Mouse (Mus musculus) CH12.LX (cell line): ENCODE measurements at regions not wholly inside any gene's neighbourhood (a gene's known extent, or its start where the extent isn't known, plus 50 kb on each side); places are given as distances from the start of the nearest gene placed in this dataset.

Source experiments
- DNase-seq: peaks from one replicate; pipeline ENCODE4 v3.0.0-alpha.2; 2013; ENCODE audit errors: extremely low read depth
- H3K27ac ChIP-seq: 2 replicates; pipeline ENCODE4 v1.5.1; 2012; ENCODE audit warnings: low read depth, mild to moderate bottlenecking, control low read depth, moderate library complexity; ENCODE audit not compliant: insufficient read depth
- H3K27me3 ChIP-seq: replicated peaks from 2 replicates; pipeline ENCODE3; 2012; ENCODE audit warnings: inconsistent platforms
- H3K36me3 ChIP-seq, 2 experiments: replicated peaks in 1 of 2; 2 replicates each; pipeline versions ENCODE3 to v1.6.1; 2012; ENCODE audit warnings: inconsistent platforms in 1 of 2, low read length in 1 of 2, mild to moderate bottlenecking in 1 of 2, mixed read lengths in 1 of 2, moderate library complexity in 1 of 2; ENCODE audit not compliant: control insufficient read depth in 1 of 2, insufficient read depth in 1 of 2
- H3K4me1 ChIP-seq, 2 experiments: 2 replicates each; pipeline ENCODE4 v1.6.1; 2012; ENCODE audit warnings: inconsistent platforms in 1 of 2, moderate library complexity in 1 of 2; ENCODE audit not compliant: insufficient read depth in 2 of 2, control insufficient read depth in 1 of 2
- H3K4me2 ChIP-seq: 2 replicates; pipeline ENCODE4 v1.6.1; 2012; ENCODE audit warnings: low read depth, mild to moderate bottlenecking, control low read depth; ENCODE audit not compliant: poor library complexity, insufficient read depth, severe bottlenecking
- H3K4me3 ChIP-seq, 3 experiments: fragments of 150-350 bp in 1 of 3; sonication (generic) in 1 of 3; replicated peaks in 1 of 3; 2 replicates each; pipeline versions ENCODE3 to v1.5.1; 2011 to 2012; ENCODE audit warnings: low read depth in 2 of 3, low read length in 2 of 3, mild to moderate bottlenecking in 2 of 3, moderate library complexity in 2 of 3, control low read depth in 1 of 3, improper control_type of control experiment in 1 of 3, inconsistent platforms in 1 of 3, mixed read lengths in 1 of 3; ENCODE audit not compliant: poor library complexity in 1 of 3
- H3K79me2 ChIP-seq: replicated peaks from 2 replicates; pipeline ENCODE4 v1.6.1; 2012; ENCODE audit warnings: mild to moderate bottlenecking, moderate library complexity; ENCODE audit not compliant: control insufficient read depth, poor library complexity, insufficient read depth, severe bottlenecking; ENCODE audit errors: extremely low read depth
- H3K9ac ChIP-seq: 2 replicates; pipeline ENCODE4 v1.6.1; 2012; ENCODE audit warnings: low read depth, mild to moderate bottlenecking, control low read depth, moderate library complexity; ENCODE audit not compliant: insufficient read depth
- H3K9me3 ChIP-seq: replicated peaks from 2 replicates; pipeline ENCODE3; 2012; ENCODE audit warnings: low read length, inconsistent platforms, mixed read lengths
- CHD2 ChIP-seq: IDR thresholded peaks from 2 replicates; pipeline ENCODE4 v1.6.1; 2011; ENCODE audit warnings: low read length, improper control_type of control experiment
- CTCF ChIP-seq, 2 experiments: IDR thresholded peaks in 1 of 2; conservative IDR thresholded peaks in 1 of 2; 2 replicates each; pipeline ENCODE4 v1.5.1; 2011 to 2012; ENCODE audit warnings: low read depth in 2 of 2, low read length in 2 of 2, improper control_type of control experiment in 1 of 2, inconsistent platforms in 1 of 2, mild to moderate bottlenecking in 1 of 2, moderate library complexity in 1 of 2
- E2F4 ChIP-seq: IDR thresholded peaks from 2 replicates; pipeline ENCODE4 v1.6.1; 2011; ENCODE audit warnings: low read depth, low read length, improper control_type of control experiment; ENCODE audit not compliant: insufficient replicate concordance
- ETS1 ChIP-seq: conservative IDR thresholded peaks from 2 replicates; pipeline ENCODE4 v1.6.1; 2012; ENCODE audit warnings: low read depth, mild to moderate bottlenecking, inconsistent platforms, low read length, improper control_type of control experiment, moderate library complexity
- HCFC1 ChIP-seq: IDR thresholded peaks from 2 replicates; pipeline ENCODE4 v1.6.1; 2012; ENCODE audit warnings: low read depth, mild to moderate bottlenecking, inconsistent platforms, low read length, improper control_type of control experiment
- JUN ChIP-seq: IDR thresholded peaks from 2 replicates; pipeline ENCODE4 v1.6.1; 2011; ENCODE audit warnings: low read depth, mild to moderate bottlenecking, low read length, improper control_type of control experiment, moderate library complexity; ENCODE audit not compliant: insufficient read depth
- JUND ChIP-seq: conservative IDR thresholded peaks from 2 replicates; pipeline ENCODE4 v1.6.1; 2011; ENCODE audit warnings: low read depth, low read length, improper control_type of control experiment
- KAT2A ChIP-seq: IDR thresholded peaks from 2 replicates; pipeline ENCODE4 v1.6.1; 2012; ENCODE audit warnings: low read length, improper control_type of control experiment, inconsistent platforms; ENCODE audit not compliant: insufficient replicate concordance
- MAZ ChIP-seq: IDR thresholded peaks from 2 replicates; pipeline ENCODE4 v1.6.1; 2012; ENCODE audit warnings: low read depth, mild to moderate bottlenecking, inconsistent platforms, low read length, improper control_type of control experiment, moderate library complexity
- MEF2A ChIP-seq: IDR thresholded peaks from 2 replicates; pipeline ENCODE4 v1.6.1; 2014; ENCODE audit warnings: low read depth, mild to moderate bottlenecking, inconsistent platforms, low read length, improper control_type of control experiment, borderline replicate concordance
- MXI1 ChIP-seq: IDR thresholded peaks from 2 replicates; pipeline ENCODE4 v1.6.1; 2011; ENCODE audit warnings: mild to moderate bottlenecking, low read depth, low read length, improper control_type of control experiment
- NELFE ChIP-seq: IDR thresholded peaks from 2 replicates; pipeline ENCODE4 v1.6.1; 2011; ENCODE audit warnings: low read depth, low read length, improper control_type of control experiment
- POLR2AphosphoS2 ChIP-seq: IDR thresholded peaks from 2 replicates; pipeline ENCODE4 v1.6.1; 2011; ENCODE audit warnings: low read depth, low read length, improper control_type of control experiment
- USF1 ChIP-seq: IDR thresholded peaks from 2 replicates; pipeline ENCODE4 v1.6.1; 2014; ENCODE audit warnings: low read depth, mild to moderate bottlenecking, inconsistent platforms, low read length, improper control_type of control experiment
- USF2 ChIP-seq: conservative IDR thresholded peaks from 2 replicates; pipeline ENCODE4 v1.6.1; 2011; ENCODE audit warnings: low read depth, low read length, improper control_type of control experiment
- ZC3H11A ChIP-seq: IDR thresholded peaks from 2 replicates; pipeline ENCODE4 v1.6.1; 2012; ENCODE audit warnings: low read depth, mild to moderate bottlenecking, inconsistent platforms, low read length, improper control_type of control experiment
- ZMIZ1 ChIP-seq: IDR thresholded peaks from 2 replicates; pipeline ENCODE4 v1.6.1; 2012; ENCODE audit warnings: low read depth, mild to moderate bottlenecking, inconsistent platforms, low read length, improper control_type of control experiment
- dilution Hi-C: fragments of 300-500 bp; cut with MboI; formaldehyde crosslinking; loops from 2 replicates; pipeline ENCODE4 v1.14.3; 2020; ENCODE audit warnings: low sequenced_read_pairs; ENCODE audit not compliant: extremely low pct_unique_long_range_greater_than_20kb, extremely low pct_ligation_motif_present
- in situ Hi-C: fragments of 300-500 bp; cut with MboI; formaldehyde crosslinking; loops from 3 replicates; pipeline ENCODE4 v1.14.3; 2019; ENCODE audit warnings: low sequenced_read_pairs, low pct_ligation_motif_present, low pct_unique_long_range_greater_than_20kb, mixed read lengths

GRCm38 (mm10) chr19:54584687-54585237, 540.8 kb downstream of the Adra2a start:
- TF ChIP-seq USF1 (no peak), JUND (no peak), CHD2 (no peak), ZMIZ1 (no peak), MEF2A (no peak), E2F4 (no peak)
- H3K4me3 ChIP-seq: no peak overlapping the region
- H3K36me3 ChIP-seq: no peaks in the 10 kb centered on the region
- no peak overlapping the region for H3K4me2 ChIP-seq
- H3K27ac ChIP-seq: no peak overlapping the region
- H3K27me3 ChIP-seq: no peaks in the 10 kb centered on the region
- no peaks in the 10 kb centered on the region for H3K9me3 ChIP-seq
- H3K9ac ChIP-seq: no peak overlapping the region
- H3K79me2 ChIP-seq: no peaks in the 10 kb centered on the region
- dilution Hi-C loops (no loop called here), in situ Hi-C loops (no loop called here)
- DNase-seq: no peak
- no peaks in the 10 kb centered on the region for H3K4me1 ChIP-seq

GRCm38 (mm10) chr19:54585326-54585725, 541.4 kb downstream of the Adra2a start:
- no peak overlapping the region for H3K9ac ChIP-seq
- no peaks in the 10 kb centered on the region for H3K79me2 ChIP-seq
- no peak overlapping the region for H3K4me2 ChIP-seq
- DNase-seq: no peak
- TF ChIP-seq E2F4: no peak
- TF ChIP-seq HCFC1: no peak
- no peak for TF ChIP-seq CTCF (conservative IDR thresholded peaks at IDR 0.05 in 1 of 2, IDR thresholded peaks at IDR 0.05 in 1 of 2; ENCODE audit: low read depth in 2 of 2, low read length in 2 of 2)
- TF ChIP-seq MEF2A: no peak
- no peak for TF ChIP-seq MXI1
- TF ChIP-seq ETS1: no peak
- TF ChIP-seq MAZ: no peak
- TF ChIP-seq KAT2A: no peak
- TF ChIP-seq USF2: no peak
- TF ChIP-seq NELFE: no peak
- TF ChIP-seq POLR2AphosphoS2: no peak
- no peak for TF ChIP-seq ZC3H11A
- TF ChIP-seq JUN: no peak
- TF ChIP-seq, all 38 proteins: peak for 0
- no peaks in the 10 kb centered on the region for H3K27me3 ChIP-seq
- in situ Hi-C loops (no loop called here), dilution Hi-C loops (no loop called here)
- no peak overlapping the region for H3K27ac ChIP-seq
- no peaks in the 10 kb centered on the region for H3K4me1 ChIP-seq
- H3K9me3 ChIP-seq: no peaks in the 10 kb centered on the region
- H3K36me3 ChIP-seq: no peaks in the 10 kb centered on the region
- no peak overlapping the region for H3K4me3 ChIP-seq
